Mouse (Mus musculus) midbrain, postnatal 0 days (tissue): ENCODE results near the gene Polr2f. TPM values are rescaled to one million over a fixed set of nuclear protein-coding genes. Genes with fewer than 3 reads are reported as not detected.

Experiments used
- ATAC-seq: fragments of 200-750 bp; cut with Nextera tagmentation; 2 replicates; pipeline ENCODE4 v1.8.0; 2017; ENCODE audit warnings: moderate number of reproducible peaks, mild to moderate bottlenecking, moderate TSS enrichment, moderate library complexity; ENCODE audit not compliant: low FRiP score
- DNase-seq: peaks from one replicate; pipeline ENCODE4 v3.0.0-alpha.2; 2015; ENCODE audit warnings: low spot score
- H3K27ac ChIP-seq: fragments of 300-500 bp; sonication (generic); 2 replicates; pipeline ENCODE4 v1.5.1; 2014; ENCODE audit warnings: low read depth, mild to moderate bottlenecking, low read length, mixed read lengths
- H3K27me3 ChIP-seq: fragments of 300-500 bp; sonication (generic); 2 replicates; pipeline ENCODE4 v1.6.1; 2014; ENCODE audit warnings: low read length, control low read depth, mixed read lengths; ENCODE audit not compliant: insufficient read depth
- H3K36me3 ChIP-seq: fragments of 300-500 bp; sonication (generic); 2 replicates; pipeline ENCODE4 v1.6.1; 2014; ENCODE audit warnings: low read length, control low read depth, mixed read lengths; ENCODE audit not compliant: insufficient read depth
- H3K4me1 ChIP-seq: fragments of 300-500 bp; sonication (generic); 2 replicates; pipeline ENCODE4 v1.6.1; 2014; ENCODE audit warnings: mild to moderate bottlenecking, control low read depth, antibody characterized with exemption, low read length, mixed read lengths; ENCODE audit not compliant: insufficient read depth
- H3K4me2 ChIP-seq: fragments of 300-500 bp; sonication (generic); 2 replicates; pipeline ENCODE4 v1.6.1; 2014; ENCODE audit warnings: low read depth, mild to moderate bottlenecking, low read length, mixed read lengths; ENCODE audit not compliant: poor library complexity, severe bottlenecking
- H3K4me3 ChIP-seq: fragments of 300-500 bp; sonication (generic); 2 replicates; pipeline ENCODE4 v1.5.1; 2014; ENCODE audit warnings: low read depth, mild to moderate bottlenecking, low read length, moderate library complexity
- H3K9ac ChIP-seq: fragments of 300-500 bp; sonication (generic); replicated peaks from 2 replicates; pipeline ENCODE4 v1.6.1; 2014; ENCODE audit warnings: mild to moderate bottlenecking, low read length, moderate library complexity, mixed read lengths; ENCODE audit not compliant: poor library complexity, severe bottlenecking
- H3K9me3 ChIP-seq: fragments of 300-500 bp; sonication (generic); 2 replicates; pipeline ENCODE4 v1.6.1; 2016; ENCODE audit warnings: low read length, control low read depth
- CTCF ChIP-seq: IDR thresholded peaks from 2 replicates; pipeline ENCODE4 v1.5.1; 2016; ENCODE audit warnings: antibody characterized with exemption, mild to moderate bottlenecking
- WGBS: fragments of 180-500 bp; shearing (Covaris S2); extraction: QIAGEN DNeasy Blood & Tissue Kit; methylation state at CpG from one replicate; pipeline ENCODE4 v1.1.7; 2014; 5-methylcytosine and 5-hydroxymethylcytosine counted together
- polyA plus RNA-seq: library from polyadenylated mRNA; unstranded; fragments of >200 nt; fragmentation: Nextera tagmentation; extraction: Ambion mirVana; gene quantifications from 2 replicates; pipeline ENCODE4 v1.2.1, GENCODE M21; 2015
- total RNA-seq: library from RNA; depleted of rRNA; stranded (reverse); fragments of >200 nt; gene quantifications from 2 replicates; pipeline ENCODE4 v1.2.3, GENCODE M21; 2014

Polr2f gene
- total and polyA plus RNA-seq, 2 experiments from 2014 or later: 59.7 to 344 TPM

- WGBS: 84% methylated on average over 13 of the region's 13 CpGs
- H3K36me3 ChIP-seq: peaks cover 57% of the 10 kb centered on the region
Observed at GRCm38 (mm10) chr15:79122546-79122945, 18.3 kb upstream of the Polr2f start.

GRCm38 (mm10) chr15:79123751-79124150 is 17.1 kb upstream of the Polr2f start:
- no peaks in the 10 kb centered on the region for H3K9me3 ChIP-seq
- 88% methylated on average over 6 of the region's 6 CpGs for WGBS
- H3K27ac ChIP-seq: no peak overlapping the region
- no peak for DNase-seq
- TF ChIP-seq CTCF: no peak
- no peak overlapping the region for H3K9ac ChIP-seq
- H3K4me1 ChIP-seq: no peaks in the 10 kb centered on the region
- ATAC-seq: no peak
- H3K4me2 ChIP-seq: no peak overlapping the region
- no peaks in the 10 kb centered on the region for H3K27me3 ChIP-seq
- H3K4me3 ChIP-seq: no peak overlapping the region
- peaks cover 67% of the 10 kb centered on the region for H3K36me3 ChIP-seq

More at GRCm38 (mm10) chr15:79122546-79122945, 18.3 kb upstream of the Polr2f start:
- H3K27ac ChIP-seq: no peak overlapping the region
- no peak for TF ChIP-seq CTCF
- H3K4me3 ChIP-seq: no peak overlapping the region
- ATAC-seq (no peak), DNase-seq (no peak)
- H3K4me2 ChIP-seq: no peak overlapping the region
- no peaks in the 10 kb centered on the region for H3K27me3 ChIP-seq
- H3K9me3 ChIP-seq: no peaks in the 10 kb centered on the region
- no peak overlapping the region for H3K9ac ChIP-seq
- H3K4me1 ChIP-seq: no peaks in the 10 kb centered on the region

- H3K36me3 ChIP-seq: peaks cover 65% of the 10 kb centered on the region
- no peak for ATAC-seq
- no peaks in the 10 kb centered on the region for H3K4me1 ChIP-seq
- no peak overlapping the region for H3K27ac ChIP-seq
- WGBS: 89% methylated on average over 10 of the region's 10 CpGs
- no peaks in the 10 kb centered on the region for H3K9me3 ChIP-seq
- no peak overlapping the region for H3K4me3 ChIP-seq
- no peak for TF ChIP-seq CTCF
- H3K9ac ChIP-seq: no peak overlapping the region
- no peak overlapping the region for H3K4me2 ChIP-seq
- DNase-seq: no peak
- H3K27me3 ChIP-seq: no peaks in the 10 kb centered on the region
Observed at GRCm38 (mm10) chr15:79124331-79124875, 16.4 kb upstream of the Polr2f start.

GRCm38 (mm10) chr15:79126217-79126932 is 14.4 kb upstream of the Polr2f start:
- H3K9ac ChIP-seq: no peak overlapping the region
- DNase-seq (no peak), ATAC-seq (no peak)
- TF ChIP-seq CTCF: peak; percentile 74
- no peaks in the 10 kb centered on the region for H3K9me3 ChIP-seq
- WGBS: 83% methylated on average over 13 of the region's 13 CpGs
- H3K4me1 ChIP-seq: no peaks in the 10 kb centered on the region
- no peak overlapping the region for H3K4me3 ChIP-seq
- H3K4me2 ChIP-seq: no peak overlapping the region
- H3K36me3 ChIP-seq: peaks cover 71% of the 10 kb centered on the region
- no peaks in the 10 kb centered on the region for H3K27me3 ChIP-seq
- H3K27ac ChIP-seq: no peak overlapping the region

- no peak for TF ChIP-seq CTCF
- H3K27ac ChIP-seq: no peak overlapping the region
- ATAC-seq: no peak
- no peaks in the 10 kb centered on the region for H3K4me1 ChIP-seq
- H3K27me3 ChIP-seq: no peaks in the 10 kb centered on the region
- WGBS: 96% methylated on average over 12 of the region's 12 CpGs
- no peaks in the 10 kb centered on the region for H3K9me3 ChIP-seq
- peaks cover 79% of the 10 kb centered on the region for H3K36me3 ChIP-seq
- no peak for DNase-seq
- H3K4me2 ChIP-seq: no peak overlapping the region
- no peak overlapping the region for H3K4me3 ChIP-seq
- no peak overlapping the region for H3K9ac ChIP-seq
Observed at GRCm38 (mm10) chr15:79127101-79127500, 13.7 kb upstream of the Polr2f start.

- Histone ChIP-seq H3K27me3 (no peaks in the 10 kb centered on the region), H3K4me2 (no peak overlapping the region), H3K4me3 (no peak overlapping the region), H3K9me3 (no peaks in the 10 kb centered on the region), H3K4me1 (no peaks in the 10 kb centered on the region), H3K27ac (no peak overlapping the region), H3K36me3 (peaks cover 80% of the 10 kb centered on the region), H3K9ac (no peak overlapping the region)
- whole genome bisulfite sequencing: 96% methylated on average over 5 of the region's 5 CpGs
- ATAC-seq (no peak), DNase-seq (no peak)
- peak; percentile 66 for TF ChIP-seq CTCF
Observed at GRCm38 (mm10) chr15:79128208-79128607, 12.6 kb upstream of the Polr2f start.
